Mouse (Mus musculus) right cerebral cortex, adult 18-20 months (tissue): ENCODE results near the gene Optc.

Experiments used
- DNase-seq: peaks from one replicate; pipeline ENCODE4 v3.0.0; 2022; ENCODE audit warnings: mixed read lengths

Optc gene

GRCm38 (mm10) chr1:133907949-133908658 lies at the start of gene Optc:
TSS of gene Optc (minus strand) at chr1:133907999.
- peak; percentile 79 for DNase-seq

DNA sequence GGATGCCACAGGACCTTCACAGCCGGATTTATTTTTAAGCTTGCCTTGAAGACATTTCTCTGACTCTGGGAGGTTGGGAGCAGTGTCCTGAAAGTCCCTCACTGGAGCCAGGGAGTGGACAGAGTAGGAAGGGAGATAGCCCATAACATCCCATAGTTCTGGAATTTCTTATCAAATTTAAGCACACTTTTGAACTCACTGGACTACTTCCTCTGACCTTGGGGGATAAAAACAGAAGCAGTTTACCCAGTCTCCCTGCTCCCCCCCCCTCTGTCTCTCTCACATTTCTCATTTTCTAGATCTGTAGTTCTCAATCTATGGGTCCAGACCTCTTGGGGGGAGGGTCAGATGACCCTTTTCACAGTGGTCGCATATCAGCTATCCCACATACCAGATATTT lies 46.2 kb upstream of the Optc start:
- DNase-seq = no peak

GRCm38 (mm10) chr1:133953261-133953742 lies 45.5 kb upstream of the Optc start:
- peak; percentile 11 for DNase-seq

GRCm38 (mm10) chr1:133951598-133951997 lies 43.8 kb upstream of the Optc start:
- DNase-seq = no peak

GRCm38 (mm10) chr1:133950061-133950782 lies 42.4 kb upstream of the Optc start:
- no peak for DNase-seq

GRCm38 (mm10) chr1:133945106-133945505 lies 37.3 kb upstream of the Optc start:
- DNase-seq = no peak

DNA sequence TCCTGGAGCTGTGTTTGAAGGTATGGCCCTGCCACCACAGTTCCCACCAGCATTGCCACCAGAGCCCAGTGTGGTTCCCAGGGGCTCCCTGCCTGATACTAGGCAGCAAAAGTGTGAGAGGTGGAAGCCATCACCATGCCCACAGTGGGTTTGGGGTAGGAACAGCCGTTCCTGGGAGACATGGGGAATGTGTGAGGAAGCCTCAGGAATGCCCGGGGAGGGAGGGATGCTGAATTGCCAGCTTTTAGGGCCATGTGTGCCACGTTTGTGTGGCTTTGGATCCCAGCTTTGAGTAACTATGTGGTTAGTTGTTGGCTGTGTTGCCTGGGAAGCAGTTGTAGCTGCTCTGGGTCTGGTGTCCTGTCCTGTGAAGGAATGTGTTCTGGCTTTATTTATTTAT lies 34.1 kb upstream of the Optc start:
- no peak for DNase-seq

- DNase-seq = no peak
Measured at GRCm38 (mm10) chr1:133941158-133941860, 33.5 kb upstream of the Optc start.

- no peak for DNase-seq
Measured at GRCm38 (mm10) chr1:133940481-133941092, 32.8 kb upstream of the Optc start.

- no peak for DNase-seq
Measured at GRCm38 (mm10) chr1:133939708-133940107, 31.9 kb upstream of the Optc start.

- no peak for DNase-seq
Measured at GRCm38 (mm10) chr1:133936169-133936568, 28.4 kb upstream of the Optc start.

DNA sequence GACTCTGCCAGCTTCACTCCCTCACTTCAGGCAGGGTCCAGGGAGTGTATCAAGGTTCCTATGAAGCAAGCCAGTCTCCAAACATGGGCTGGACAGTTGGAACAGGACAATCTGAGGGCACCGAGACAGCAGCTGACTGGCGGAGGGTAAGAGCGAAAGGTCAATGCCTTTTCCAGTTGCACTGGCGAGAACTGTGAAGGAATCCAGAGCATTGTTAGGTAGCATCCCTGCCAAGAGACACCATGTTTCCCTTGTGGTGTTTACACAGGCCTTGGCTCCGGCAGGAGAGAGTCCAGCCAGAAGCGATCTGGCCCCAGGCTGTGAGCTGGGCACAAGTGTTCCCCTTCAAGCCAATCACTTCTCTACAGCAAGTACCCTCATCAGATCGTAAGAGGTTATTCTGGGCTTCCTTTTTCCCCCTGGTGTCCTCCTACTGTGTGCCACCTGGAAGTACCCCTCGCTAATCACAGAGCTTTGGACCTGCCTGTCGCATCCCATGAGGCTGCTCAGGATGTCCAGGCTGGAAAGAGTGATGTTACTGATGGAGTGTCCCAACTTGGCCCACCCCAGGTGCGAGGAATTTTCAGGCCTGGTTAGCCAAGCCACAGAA lies 26.7 kb upstream of the Optc start:
- DNase-seq = no peak

DNA sequence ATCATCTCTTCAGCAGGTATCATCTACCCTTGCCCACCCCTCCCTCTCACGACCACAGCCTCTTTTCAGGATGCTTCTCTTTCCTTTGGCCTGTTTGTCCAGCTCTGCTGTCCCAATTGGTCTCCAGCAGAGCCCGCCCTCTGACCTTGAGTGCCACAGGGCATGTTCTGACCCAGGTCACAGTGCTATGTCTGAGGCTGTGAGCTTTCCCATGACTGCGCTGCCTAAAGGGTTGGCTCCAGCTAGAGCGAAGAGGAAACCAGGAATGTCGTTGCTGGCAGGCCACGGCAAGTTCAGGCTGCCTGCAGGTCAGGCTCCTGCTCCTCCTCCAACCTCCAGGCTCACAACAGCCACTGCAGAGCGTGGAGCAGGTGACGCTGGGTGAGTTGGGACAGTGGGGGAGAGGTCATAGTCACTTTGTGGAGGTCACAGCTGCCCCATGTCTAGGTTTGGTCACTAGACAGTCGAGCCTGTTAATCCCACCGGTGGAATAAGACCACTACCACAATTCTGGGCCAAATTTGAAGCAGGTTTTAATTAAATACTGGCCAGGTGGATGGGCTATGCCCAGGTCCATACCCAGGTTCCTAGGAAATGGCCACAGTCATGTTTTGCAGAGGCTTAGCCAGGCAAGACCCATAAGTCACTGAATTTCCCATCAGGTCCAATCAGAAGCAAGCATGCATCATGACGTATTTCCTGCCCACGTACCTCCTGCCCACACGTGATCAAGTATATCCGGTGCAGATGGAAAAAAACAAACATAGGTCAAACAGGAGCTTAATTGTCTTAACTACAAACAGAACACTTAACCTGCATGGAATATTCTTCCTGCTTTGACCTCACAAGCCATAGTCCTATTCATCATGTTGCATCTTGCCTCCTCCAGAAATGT lies 25.7 kb upstream of the Optc start:
- no peak for DNase-seq

DNA sequence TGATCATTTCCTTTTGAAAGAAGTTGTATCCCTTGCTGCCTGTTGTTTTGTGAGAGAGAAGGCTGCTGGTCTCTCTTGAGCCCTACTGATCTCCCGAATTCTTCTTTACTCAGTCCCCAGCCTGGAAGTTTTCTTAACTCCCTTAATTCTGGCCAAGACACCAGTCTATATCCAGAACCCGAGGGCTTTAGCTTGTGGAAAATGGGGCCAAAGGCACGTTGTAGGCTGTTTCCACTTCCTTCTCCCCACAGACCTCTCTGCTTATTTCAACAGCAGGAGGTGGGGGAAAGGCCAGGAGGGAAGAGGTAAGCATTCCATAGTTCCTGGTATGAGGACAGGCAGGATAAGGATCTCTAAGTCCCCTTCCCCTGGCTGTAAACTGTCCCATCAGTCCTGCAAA lies 22.2 kb upstream of the Optc start:
- no peak for DNase-seq

DNA sequence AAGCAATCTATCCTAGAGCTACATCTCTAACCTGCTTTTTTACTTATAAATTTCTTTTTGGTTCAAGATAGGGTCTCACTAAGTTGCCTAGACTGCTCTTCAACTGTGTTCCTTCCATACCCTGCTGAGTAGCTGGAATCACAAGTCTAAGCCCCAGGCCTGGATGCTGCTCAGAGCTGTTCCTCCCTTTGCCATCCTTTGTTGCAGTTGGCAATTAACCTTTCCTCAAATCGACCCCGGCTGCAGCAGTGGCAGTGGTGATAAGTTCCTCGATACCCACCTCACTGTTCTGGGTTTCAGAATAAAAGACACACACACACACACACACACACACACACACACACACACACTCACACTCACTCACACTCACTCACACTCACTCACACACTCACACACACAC lies 17.4 kb upstream of the Optc start:
- DNase-seq = no peak

DNA sequence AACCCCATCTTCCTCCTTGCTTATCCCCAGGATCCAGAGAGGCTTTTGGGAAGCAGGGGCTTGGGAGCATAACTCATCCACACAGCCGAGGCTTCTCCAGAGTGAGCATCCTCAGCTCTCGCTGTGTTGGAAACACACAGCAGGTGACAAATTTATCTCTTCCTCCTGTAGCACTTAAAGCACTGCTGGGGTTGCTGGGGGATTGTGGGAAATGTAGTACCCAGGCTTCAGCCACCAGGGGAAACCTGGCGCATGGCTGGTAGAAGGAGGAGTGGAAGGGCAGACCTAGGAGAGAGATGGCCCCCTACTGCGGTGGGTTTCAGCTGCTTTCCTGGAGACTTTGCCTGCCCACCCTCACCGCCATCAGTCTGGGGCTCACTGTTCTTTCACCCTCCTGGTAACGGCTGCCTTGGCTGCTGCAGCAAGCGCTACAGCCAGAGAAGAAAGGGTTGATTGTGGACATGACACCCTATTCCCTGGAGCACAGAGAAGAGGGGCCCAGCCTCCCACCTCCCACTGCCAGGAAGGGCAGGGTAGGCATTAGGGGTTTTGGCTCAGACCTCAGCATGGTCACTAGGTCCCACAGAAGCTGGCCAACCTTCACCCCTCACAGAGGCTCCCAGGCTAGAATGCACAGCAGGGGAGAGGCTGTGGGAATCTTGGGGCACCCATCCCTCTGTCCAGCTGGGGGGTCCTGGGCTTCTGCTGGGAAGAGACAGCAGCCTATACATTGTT lies 16.5 kb upstream of the Optc start:
- DNase-seq = peak; percentile 70

GRCm38 (mm10) chr1:133923071-133923470 lies 15.3 kb upstream of the Optc start:
- DNase-seq = no peak

DNA sequence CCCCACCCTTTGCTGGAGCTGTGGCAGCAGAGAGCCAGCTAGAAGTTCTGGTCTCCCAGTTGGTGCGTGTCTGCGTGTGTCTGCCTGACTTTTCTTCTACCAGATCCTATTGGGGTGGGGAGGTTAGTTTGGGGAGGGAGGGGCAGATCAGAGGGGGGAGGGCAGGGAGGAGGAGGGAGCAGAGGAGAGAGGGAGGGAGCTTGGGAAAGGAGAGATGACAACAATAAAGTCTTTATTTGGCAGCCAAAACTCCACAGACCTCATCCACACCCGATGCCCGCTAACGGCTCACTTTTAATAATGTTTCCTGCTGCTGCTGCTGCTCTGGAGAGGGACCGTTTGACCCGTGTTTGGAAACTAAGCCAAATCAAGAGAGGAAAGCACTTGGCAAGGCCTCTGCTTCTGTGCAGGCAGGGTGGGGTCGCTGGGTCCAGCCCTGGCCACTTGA lies 13.5 kb upstream of the Optc start, which contains the start of gene Prelp:
TSS of gene Prelp (minus strand) at position 111 of the 448 bp plus-strand sequence.
- no peak for DNase-seq

- DNase-seq = no peak
Measured at GRCm38 (mm10) chr1:133920876-133921275, 13.1 kb upstream of the Optc start.

GRCm38 (mm10) chr1:133920401-133920800 lies 12.6 kb upstream of the Optc start:
- no peak for DNase-seq

DNA sequence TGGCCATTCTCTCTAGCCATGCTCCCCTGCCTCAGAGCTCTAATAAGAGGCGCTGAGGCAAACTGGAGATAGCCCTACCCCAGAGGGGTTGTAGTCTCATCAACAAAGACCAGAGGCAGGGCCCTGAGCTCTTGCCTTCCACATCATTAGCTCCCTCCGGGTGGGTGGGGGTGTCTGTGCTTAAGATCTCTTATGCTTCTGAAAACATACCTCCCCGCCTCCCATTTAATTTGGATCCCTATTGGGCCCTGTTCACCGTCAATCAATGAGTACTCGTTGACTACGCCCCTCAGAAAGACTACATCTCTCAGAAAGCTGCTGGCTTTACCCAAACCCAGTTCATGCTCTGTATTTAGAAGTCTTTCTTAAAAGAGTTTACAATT lies 10.3 kb upstream of the Optc start:
- DNase-seq = no peak
